Mouse (Mus musculus) embryonic facial prominence, embryonic 12.5 days (tissue): ENCODE data around the gene Ifnar2. TPM values are rescaled to one million over a fixed set of nuclear protein-coding genes. Genes with fewer than 3 reads are reported as not detected.

Source experiments
- ATAC-seq: fragments of 200-750 bp; cut with Nextera tagmentation; 2 replicates; pipeline ENCODE4 v1.8.0; 2017; ENCODE audit not compliant: insufficient number of reproducible peaks, insufficient read depth, low FRiP score, low TSS enrichment
- H3K27ac ChIP-seq: fragments of 300-500 bp; sonication (generic); 2 replicates; pipeline ENCODE4 v1.5.1; 2016; ENCODE audit warnings: mild to moderate bottlenecking
- H3K27me3 ChIP-seq: fragments of 300-500 bp; sonication (generic); 2 replicates; pipeline ENCODE4 v1.6.1; 2016; ENCODE audit warnings: mild to moderate bottlenecking, moderate library complexity
- H3K36me3 ChIP-seq: fragments of 300-500 bp; sonication (generic); 2 replicates; pipeline ENCODE4 v1.6.1; 2016; ENCODE audit warnings: mild to moderate bottlenecking
- H3K4me1 ChIP-seq: fragments of 300-500 bp; sonication (generic); 2 replicates; pipeline ENCODE4 v1.6.1; 2016
- H3K4me2 ChIP-seq: fragments of 300-500 bp; sonication (generic); replicated peaks from 2 replicates; pipeline ENCODE4 v1.6.1; 2016; ENCODE audit warnings: mild to moderate bottlenecking, moderate library complexity
- H3K4me3 ChIP-seq: fragments of 300-500 bp; sonication (generic); 2 replicates; pipeline ENCODE4 v1.5.1; 2016; ENCODE audit warnings: mild to moderate bottlenecking
- H3K9ac ChIP-seq: fragments of 300-500 bp; sonication (generic); 2 replicates; pipeline ENCODE4 v1.6.1; 2016; ENCODE audit warnings: mild to moderate bottlenecking, moderate library complexity
- H3K9me3 ChIP-seq: fragments of 300-500 bp; sonication (generic); 2 replicates; pipeline ENCODE4 v1.6.1; 2016; ENCODE audit warnings: mild to moderate bottlenecking, moderate library complexity
- WGBS: fragments of 180-500 bp; shearing (Covaris S2); methylation state at CpG from one replicate; pipeline ENCODE4 v1.1.7; 2016; 5-methylcytosine and 5-hydroxymethylcytosine counted together
- polyA plus RNA-seq: library from polyadenylated mRNA; unstranded; fragments of >200 nt; fragmentation: Nextera tagmentation; extraction: Ambion mirVana; gene quantifications from 2 replicates; pipeline ENCODE4 v1.2.1, GENCODE M21; 2016

Gene Ifnar2
- polyA plus RNA-seq, 1 experiment from 2014 or later, result 42.6 TPM

GRCm38 (mm10) chr16:91348264-91348565 is 24.4 kb upstream of the Ifnar2 start:
- no peak for ATAC-seq
- Histone ChIP-seq H3K36me3 (no peaks in the 10 kb centered on the region), H3K9ac (no peak overlapping the region), H3K4me3 (no peak overlapping the region), H3K27me3 (peaks cover 15% of the 10 kb centered on the region), H3K4me1 (no peaks in the 10 kb centered on the region), H3K9me3 (no peaks in the 10 kb centered on the region), H3K4me2 (no peak overlapping the region), H3K27ac (no peak overlapping the region)
- 73% methylated on average over 14 of the region's 14 CpGs for WGBS

DNA sequence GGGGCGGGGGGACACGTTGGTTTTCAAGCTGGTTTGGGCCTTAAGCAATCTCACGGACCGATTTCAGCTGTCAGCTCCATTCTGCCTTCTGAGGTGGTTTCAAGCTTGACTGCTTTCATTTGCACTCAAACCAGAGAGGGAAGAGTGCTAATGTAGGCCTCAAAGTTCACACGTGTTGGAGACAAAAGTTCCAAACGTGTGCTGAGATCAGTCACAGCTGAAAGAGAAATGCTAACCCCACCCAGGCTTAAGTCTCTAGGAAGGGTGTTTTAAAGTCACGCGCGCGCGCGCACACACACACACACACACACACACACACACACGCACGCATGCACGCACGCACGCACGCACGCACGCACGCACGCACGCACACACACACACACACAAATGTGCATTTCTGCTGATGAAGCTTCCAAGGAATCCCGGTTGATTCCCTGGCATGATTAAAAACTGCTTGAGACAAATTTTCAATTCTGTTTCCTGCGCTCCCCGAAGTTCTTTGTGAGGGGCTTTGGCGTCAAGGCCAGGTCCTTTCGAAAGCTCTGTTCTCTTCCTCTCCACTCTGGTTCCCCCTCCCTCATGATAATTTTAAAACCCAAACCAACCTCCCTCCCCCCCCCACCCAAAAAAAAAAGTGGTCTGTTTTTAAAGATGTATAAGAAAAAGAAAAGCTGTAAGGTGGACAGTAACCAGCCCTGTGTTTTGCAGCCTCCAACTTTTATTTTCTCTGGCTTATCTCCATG is 23.8 kb upstream of the Ifnar2 start:
- Histone ChIP-seq H3K4me2 (no peak overlapping the region), H3K9me3 (no peaks in the 10 kb centered on the region), H3K9ac (no peak overlapping the region), H3K4me1 (no peaks in the 10 kb centered on the region), H3K27me3 (peaks cover 15% of the 10 kb centered on the region), H3K36me3 (no peaks in the 10 kb centered on the region), H3K27ac (no peak overlapping the region), H3K4me3 (no peak overlapping the region)
- 69% methylated on average over 28 of the region's 28 CpGs for WGBS
- ATAC-seq, result no peak

DNA sequence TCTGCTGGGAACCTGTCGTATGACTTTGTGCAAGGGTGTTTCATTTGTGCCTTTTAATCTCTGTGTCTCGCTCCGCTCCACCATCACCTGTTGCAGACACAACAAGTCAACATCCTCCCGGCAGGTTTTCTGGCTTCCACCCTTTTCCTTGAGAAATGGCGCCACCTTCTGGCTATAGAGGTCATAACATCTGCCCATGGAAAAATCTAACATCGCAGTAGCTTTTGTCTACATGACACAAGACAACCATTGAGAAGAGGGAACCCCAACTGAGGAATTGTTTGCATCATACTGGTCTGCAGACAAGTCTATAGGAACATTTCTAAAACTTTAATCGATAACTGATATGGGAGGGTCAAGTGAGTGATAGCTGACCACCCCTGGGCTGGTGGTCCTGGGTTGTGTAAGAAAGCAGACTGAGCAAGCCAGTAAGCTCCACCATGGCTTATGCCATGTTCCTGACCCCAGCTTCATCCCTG is 20.5 kb upstream of the Ifnar2 start:
- no peak overlapping the region for H3K4me2 ChIP-seq
- no peak overlapping the region for H3K9ac ChIP-seq
- no peaks in the 10 kb centered on the region for H3K4me1 ChIP-seq
- 5% methylated on average over 7 of the region's 7 CpGs for WGBS
- H3K9me3 ChIP-seq, result no peaks in the 10 kb centered on the region
- H3K27ac ChIP-seq, result no peak overlapping the region
- ATAC-seq, result no peak
- H3K36me3 ChIP-seq, result no peaks in the 10 kb centered on the region
- H3K4me3 ChIP-seq, result no peak overlapping the region
- H3K27me3 ChIP-seq, result peaks cover 18% of the 10 kb centered on the region

DNA sequence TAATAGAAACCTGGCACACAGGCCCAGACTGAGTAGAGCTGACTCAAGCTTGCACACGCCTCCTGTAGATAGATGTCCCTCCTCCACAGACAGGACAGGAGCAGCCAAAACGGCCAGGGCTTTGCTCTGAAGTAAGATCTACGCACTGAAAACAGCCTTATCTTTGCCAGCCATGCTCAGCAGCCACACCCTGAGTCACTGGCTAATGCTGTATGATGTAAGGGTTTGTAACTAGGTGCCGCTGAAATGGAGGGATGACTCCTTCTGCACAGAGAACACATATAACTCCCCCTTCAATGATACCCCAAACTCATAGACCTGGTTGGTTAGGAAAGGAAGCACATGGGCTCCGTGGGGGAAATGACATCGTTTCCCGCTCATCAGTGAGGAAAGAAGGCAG is 19.8 kb upstream of the Ifnar2 start:
- Histone ChIP-seq H3K9ac (no peak overlapping the region), H3K4me2 (no peak overlapping the region), H3K9me3 (no peaks in the 10 kb centered on the region), H3K27ac (no peak overlapping the region), H3K4me1 (no peaks in the 10 kb centered on the region), H3K4me3 (no peak overlapping the region), H3K27me3 (peaks cover 18% of the 10 kb centered on the region), H3K36me3 (no peaks in the 10 kb centered on the region)
- WGBS, result 69% methylated on average over 7 of the region's 7 CpGs
- no peak for ATAC-seq

DNA sequence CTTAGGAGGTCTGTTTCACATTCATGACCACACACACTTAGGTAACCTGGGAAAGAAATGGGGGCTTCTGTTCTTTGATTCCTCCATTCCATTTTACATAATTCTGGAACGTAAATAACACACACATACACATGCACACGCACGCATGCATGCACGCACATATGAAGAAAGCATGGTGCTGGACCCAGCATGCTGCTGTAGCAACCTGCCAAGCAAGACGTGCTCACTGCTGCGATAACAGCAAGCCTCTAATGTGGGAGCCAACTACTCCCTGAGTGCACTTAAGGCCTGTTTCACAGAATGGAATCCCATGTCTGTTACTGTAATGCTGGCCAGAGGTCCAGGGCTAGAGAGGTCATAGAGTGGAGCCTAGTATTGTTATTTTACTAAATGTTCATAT is 19.4 kb upstream of the Ifnar2 start:
- H3K27me3 ChIP-seq, result peaks cover 18% of the 10 kb centered on the region
- WGBS, result 81% methylated on average over 6 of the region's 6 CpGs

GRCm38 (mm10) chr16:91353638-91354037 is 18.9 kb upstream of the Ifnar2 start:
- H3K36me3 ChIP-seq, result no peaks in the 10 kb centered on the region
- H3K27me3 ChIP-seq, result peaks cover 16% of the 10 kb centered on the region
- WGBS, result 79% methylated on average over 5 of the region's 5 CpGs
- H3K27ac ChIP-seq, result no peak overlapping the region
- H3K9ac ChIP-seq, result no peak overlapping the region
- H3K9me3 ChIP-seq, result no peaks in the 10 kb centered on the region
- H3K4me2 ChIP-seq, result no peak overlapping the region
- no peak for ATAC-seq
- no peak overlapping the region for H3K4me3 ChIP-seq
- H3K4me1 ChIP-seq, result no peaks in the 10 kb centered on the region

More for the DNA sequence above, 19.4 kb upstream of the Ifnar2 start:
- no peak for ATAC-seq
- no peaks in the 10 kb centered on the region for H3K9me3 ChIP-seq
- no peak overlapping the region for H3K27ac ChIP-seq
- no peaks in the 10 kb centered on the region for H3K4me1 ChIP-seq
- H3K4me2 ChIP-seq, result no peak overlapping the region
- no peaks in the 10 kb centered on the region for H3K36me3 ChIP-seq
- no peak overlapping the region for H3K9ac ChIP-seq
- no peak overlapping the region for H3K4me3 ChIP-seq

GRCm38 (mm10) chr16:91354599-91354998 is 18.0 kb upstream of the Ifnar2 start:
- Histone ChIP-seq H3K9me3 (no peaks in the 10 kb centered on the region), H3K27ac (no peak overlapping the region), H3K4me1 (0 out of 2 replicates have a peak, but pooled peaks cover 4% of the 10 kb centered on the region), H3K9ac (no peak overlapping the region), H3K4me2 (no peak overlapping the region), H3K27me3 (peaks cover 14% of the 10 kb centered on the region), H3K4me3 (no peak overlapping the region), H3K36me3 (no peaks in the 10 kb centered on the region)
- no peak for ATAC-seq
- 78% methylated on average over 4 of the region's 4 CpGs for WGBS

DNA sequence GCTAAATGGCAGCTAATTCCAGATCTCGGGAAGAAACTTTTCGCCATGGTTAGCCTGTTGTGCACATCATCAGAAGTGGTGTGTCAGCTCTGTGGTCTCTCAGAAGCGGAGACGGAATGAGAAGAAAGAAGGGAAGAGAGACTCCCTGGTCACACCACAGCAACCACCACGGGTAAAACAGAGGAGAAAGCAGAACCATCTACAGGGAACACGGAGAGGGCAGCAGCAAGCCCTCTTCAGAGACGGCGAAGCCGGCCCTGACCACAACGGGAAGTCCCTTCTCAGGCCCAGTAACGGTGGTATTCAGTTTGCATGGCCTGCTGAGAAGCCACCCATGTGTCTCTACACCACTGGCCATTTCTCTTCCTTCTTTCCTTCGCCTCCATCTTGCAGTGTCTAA is 17.4 kb upstream of the Ifnar2 start:
- 78% methylated on average over 12 of the region's 12 CpGs for WGBS
- Histone ChIP-seq H3K27ac (no peak overlapping the region), H3K9me3 (no peaks in the 10 kb centered on the region), H3K27me3 (peaks cover 14% of the 10 kb centered on the region), H3K4me3 (no peak overlapping the region), H3K9ac (no peak overlapping the region), H3K4me2 (no peak overlapping the region), H3K4me1 (0 out of 2 replicates have a peak, but pooled peaks cover 4% of the 10 kb centered on the region), H3K36me3 (no peaks in the 10 kb centered on the region)
- ATAC-seq, result no peak

DNA sequence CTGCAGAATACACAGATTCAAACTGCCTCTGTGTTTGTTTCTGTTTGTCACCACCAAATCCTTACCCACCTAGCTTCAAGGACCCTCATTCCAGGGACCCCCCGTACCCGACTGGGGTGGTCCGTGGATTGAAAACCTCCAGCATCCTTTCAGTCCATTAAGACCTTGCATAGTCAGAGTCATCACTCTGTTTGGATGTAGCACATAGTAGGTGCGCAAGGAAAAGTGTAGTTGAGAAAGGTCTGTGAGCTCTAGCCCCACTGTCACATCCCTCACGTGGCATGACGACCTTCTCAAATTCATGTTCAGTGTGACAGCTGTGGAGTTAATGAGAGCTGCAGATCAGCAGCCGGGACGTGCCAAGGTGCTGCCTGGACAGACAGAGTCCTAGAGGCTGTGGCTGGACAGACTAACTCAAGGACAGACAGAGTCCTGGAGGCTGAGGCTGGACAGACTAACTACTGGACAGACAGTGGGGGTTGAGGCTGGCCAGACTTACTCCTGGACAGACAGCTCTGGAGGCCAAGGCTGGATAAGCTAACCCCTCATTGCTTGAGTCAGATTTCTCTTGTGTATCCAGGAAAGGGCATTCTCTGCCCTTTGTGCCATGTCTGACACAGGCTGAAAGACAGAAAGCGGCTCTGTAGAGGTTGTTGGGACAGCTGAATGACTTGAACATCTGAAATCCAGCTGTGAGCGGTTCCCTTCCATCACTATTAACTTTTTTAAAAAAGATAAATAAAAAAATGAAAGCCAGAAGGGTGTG is 15.6 kb upstream of the Ifnar2 start:
- Histone ChIP-seq H3K4me3 (no peak overlapping the region), H3K27ac (no peak overlapping the region), H3K9ac (no peak overlapping the region), H3K4me2 (no peak overlapping the region), H3K9me3 (no peaks in the 10 kb centered on the region), H3K36me3 (no peaks in the 10 kb centered on the region), H3K27me3 (peaks cover 10% of the 10 kb centered on the region; the same call in 1 of the 2 replicates), H3K4me1 (0 out of 2 replicates have a peak, but pooled peaks cover 4% of the 10 kb centered on the region)
- 73% methylated on average over 10 of the region's 10 CpGs for WGBS
- ATAC-seq, result no peak

GRCm38 (mm10) chr16:91357526-91357900 is 15.1 kb upstream of the Ifnar2 start:
- H3K36me3 ChIP-seq, result no peaks in the 10 kb centered on the region
- H3K4me2 ChIP-seq, result no peak overlapping the region
- no peak overlapping the region for H3K4me3 ChIP-seq
- peaks cover 10% of the 10 kb centered on the region; the same call in 1 of the 2 replicates for H3K27me3 ChIP-seq
- WGBS, result 52% methylated on average over 10 of the region's 10 CpGs
- no peak overlapping the region for H3K27ac ChIP-seq
- 0 out of 2 replicates have a peak, but pooled peaks cover 4% of the 10 kb centered on the region for H3K4me1 ChIP-seq
- H3K9me3 ChIP-seq, result no peaks in the 10 kb centered on the region
- no peak overlapping the region for H3K9ac ChIP-seq
- ATAC-seq, result no peak

DNA sequence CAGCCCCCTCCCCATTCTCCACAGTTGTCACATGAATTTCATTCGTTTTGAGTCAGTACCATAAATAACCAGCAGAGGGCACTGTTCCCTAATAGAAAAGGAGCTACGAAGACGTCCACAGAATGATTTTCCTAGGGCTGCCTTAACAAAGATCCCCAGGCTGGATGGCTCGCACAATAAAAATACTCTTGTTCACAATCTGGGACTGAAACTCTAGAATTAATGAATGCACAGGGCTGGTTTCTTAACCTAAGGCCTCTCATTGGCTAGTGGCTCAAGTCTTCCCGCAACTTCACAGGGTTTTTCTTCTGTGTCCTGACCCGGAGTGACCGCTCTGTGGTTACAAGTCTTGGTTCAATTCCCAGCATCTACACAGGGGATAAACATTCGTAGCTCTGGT is 14.0 kb upstream of the Ifnar2 start:
- H3K9me3 ChIP-seq, result no peaks in the 10 kb centered on the region
- WGBS, result 39% methylated on average over 8 of the region's 8 CpGs
- no peak for ATAC-seq

DNA sequence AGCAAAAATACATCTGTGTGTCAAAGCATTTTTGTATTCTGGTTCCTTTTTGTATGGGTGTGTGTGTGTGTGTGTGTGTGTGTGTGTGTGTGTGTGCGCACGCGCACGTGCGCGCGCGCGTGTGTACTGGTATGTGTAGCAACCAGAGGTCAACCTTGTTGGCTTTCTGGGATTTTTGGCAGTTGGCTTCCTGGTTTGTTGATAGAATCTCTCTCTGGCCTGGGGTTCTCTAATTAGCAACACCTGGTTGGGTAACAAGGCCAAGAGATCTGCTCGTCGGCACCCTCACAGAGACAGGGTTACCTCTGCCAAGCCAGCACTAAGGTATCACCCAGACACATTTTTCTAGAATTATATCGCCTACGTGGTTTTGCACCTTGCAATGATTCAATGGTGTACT is 13.1 kb upstream of the Ifnar2 start:
- 0 out of 2 replicates have a peak, but pooled peaks cover 4% of the 10 kb centered on the region for H3K4me1 ChIP-seq
- 74% methylated on average over 13 of the region's 13 CpGs for WGBS
- no peak overlapping the region for H3K27ac ChIP-seq
- no peak overlapping the region for H3K4me3 ChIP-seq
- no peaks in the 10 kb centered on the region for H3K36me3 ChIP-seq
- no peak for ATAC-seq
- no peak overlapping the region for H3K9ac ChIP-seq
- H3K27me3 ChIP-seq, result peaks cover 3% of the 10 kb centered on the region; the same call in 1 of the 2 replicates
- H3K9me3 ChIP-seq, result no peaks in the 10 kb centered on the region
- H3K4me2 ChIP-seq, result no peak overlapping the region

More for the DNA sequence above, 14.0 kb upstream of the Ifnar2 start:
- H3K27me3 ChIP-seq, result peaks cover 3% of the 10 kb centered on the region; the same call in 1 of the 2 replicates
- H3K36me3 ChIP-seq, result no peaks in the 10 kb centered on the region
- no peak overlapping the region for H3K4me3 ChIP-seq
- H3K27ac ChIP-seq, result no peak overlapping the region
- H3K4me1 ChIP-seq, result 0 out of 2 replicates have a peak, but pooled peaks cover 4% of the 10 kb centered on the region
- no peak overlapping the region for H3K4me2 ChIP-seq
- H3K9ac ChIP-seq, result no peak overlapping the region
